Mouse (Mus musculus): Measurements from ENCODE around the gene 5031439G07Rik.
A peak's percentile ranks its signal among the peaks of the same experiment; 100 is the strongest.
"Not testable (repeated sequence)": the region's sequence is repeated elsewhere in the genome, so short reads cannot be mapped to it uniquely, and the experiment has no call there.

5031439G07Rik gene

DNA sequence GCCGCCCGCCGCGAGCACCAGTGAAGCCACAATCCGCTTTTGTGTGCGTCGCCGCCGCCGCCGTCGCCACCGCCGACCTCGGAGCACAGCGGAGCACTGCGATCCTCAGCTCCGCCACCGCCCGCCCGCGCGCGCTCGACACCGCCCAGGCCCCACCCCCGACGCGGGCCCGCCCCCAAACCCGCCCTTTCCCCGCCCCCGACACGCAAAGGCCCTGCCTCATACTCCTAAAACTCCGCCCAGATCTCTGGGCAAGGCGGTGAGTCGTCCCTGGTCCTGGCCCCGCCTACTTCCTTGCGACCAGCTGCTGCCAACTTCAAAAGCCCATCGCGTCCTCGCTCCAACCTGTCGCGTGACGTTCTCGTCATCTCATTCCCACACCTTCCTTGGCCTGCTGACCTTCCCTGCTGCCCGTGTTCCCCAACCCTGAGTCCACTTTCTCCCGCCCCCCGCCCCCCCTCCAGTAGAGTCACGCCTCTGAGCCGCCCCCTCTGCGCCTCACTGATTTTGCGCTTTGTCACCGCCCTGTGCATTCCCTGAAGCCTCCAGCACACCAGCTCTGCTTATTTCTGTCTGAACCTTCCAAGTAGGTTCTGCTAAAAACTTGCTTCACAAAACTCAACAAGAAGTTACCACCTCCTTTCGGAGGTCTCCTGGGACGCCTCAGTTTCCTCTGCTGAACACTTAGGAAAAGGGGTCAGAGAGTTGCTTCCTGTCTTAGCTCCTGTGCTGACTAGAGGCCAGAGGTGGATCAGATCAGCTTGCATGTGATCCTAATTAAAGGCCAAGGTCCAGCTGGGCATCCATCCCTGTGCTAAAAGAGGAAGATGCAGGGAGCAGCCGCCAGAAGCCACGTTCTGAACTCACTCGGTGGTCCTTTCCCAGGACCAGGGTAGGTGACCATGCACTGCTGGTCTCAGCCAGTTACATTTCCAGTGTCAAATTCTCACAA is at the start of gene 5031439G07Rik:
5031439G07Rik (minus strand) TSS at position 678 of the 952 bp plus-strand sequence.
- peak; percentile 62 for DNase-seq (ENCODE audit: low spot score)

DNA sequence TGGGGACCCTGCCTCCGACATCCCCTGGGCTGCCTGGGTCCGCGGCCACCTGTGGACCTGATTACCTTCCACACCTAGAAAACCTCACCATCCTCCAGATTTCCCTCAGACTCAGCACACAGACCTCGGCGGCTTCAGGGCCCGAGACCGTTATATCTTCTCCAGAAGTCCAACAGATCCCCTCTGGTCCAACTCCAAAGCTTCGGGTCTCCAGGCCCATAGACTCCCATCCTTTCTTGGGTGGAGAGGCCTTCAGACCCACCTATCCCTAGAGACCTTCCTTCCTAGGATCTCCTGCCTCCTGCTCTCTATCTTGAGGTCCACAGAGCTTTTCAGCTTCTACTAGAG is 49.0 kb upstream of the 5031439G07Rik start:
- DNase-seq (ENCODE audit: low spot score) = no peak

DNA sequence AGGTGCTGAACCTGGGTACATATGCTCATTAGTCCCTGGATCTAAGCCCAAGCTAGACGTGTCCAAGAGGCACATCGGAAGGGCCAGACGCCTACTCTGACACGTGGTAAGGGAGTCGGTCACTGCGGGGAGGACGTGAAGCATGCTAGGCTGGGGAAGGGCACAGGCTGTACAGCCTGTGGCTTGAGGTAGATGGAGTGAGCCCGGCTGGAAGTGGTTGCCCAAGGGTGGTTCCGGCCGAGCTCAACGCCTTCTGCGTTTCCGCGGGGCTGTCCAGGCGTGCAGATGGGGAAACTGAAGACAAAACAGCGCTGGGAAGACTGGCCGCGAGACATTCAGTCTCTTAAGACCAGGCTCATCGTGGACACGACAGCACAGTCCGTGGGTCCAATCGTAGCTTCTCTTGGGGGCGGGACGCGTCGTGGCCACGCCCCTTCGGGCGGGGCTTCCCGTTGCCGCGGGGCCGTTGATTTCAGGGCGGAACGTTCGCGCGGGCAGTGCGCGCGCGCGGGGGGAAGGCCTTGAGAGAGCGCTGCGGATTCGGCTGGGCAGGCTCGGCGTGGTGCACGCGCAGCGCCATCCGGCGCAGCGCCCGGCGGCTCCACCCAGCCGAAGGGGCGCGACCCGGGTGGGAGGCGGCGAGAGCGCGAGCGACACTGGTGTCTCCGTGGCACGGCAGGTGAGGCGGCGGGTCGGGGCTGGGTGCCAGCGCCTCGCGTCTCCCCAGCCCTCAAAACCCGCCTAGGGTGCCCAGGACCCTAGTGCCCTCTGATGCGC is 48.4 kb upstream of the 5031439G07Rik start:
- peak; percentile 95 for DNase-seq (ENCODE audit: low spot score)

DNA sequence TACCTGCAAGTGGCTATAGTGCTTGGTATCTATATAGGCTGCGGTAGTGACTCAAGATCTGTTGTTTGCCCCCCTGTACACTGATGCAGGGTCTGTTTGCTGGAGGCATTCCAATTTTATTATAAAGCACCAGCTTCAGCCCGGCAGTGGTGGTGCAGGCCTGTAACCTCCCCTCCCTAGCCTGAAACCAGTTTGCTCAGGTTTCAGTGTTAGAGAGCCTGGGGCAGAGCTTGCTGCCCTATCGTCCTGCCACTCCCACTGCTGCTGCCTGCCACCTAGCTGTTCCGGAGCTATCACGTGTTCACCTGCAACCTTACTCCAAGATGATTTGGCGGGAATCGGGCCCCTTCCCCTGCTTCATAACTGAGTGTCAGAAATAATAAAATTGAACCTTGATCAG is 45.6 kb upstream of the 5031439G07Rik start:
- not testable (repeated sequence) for DNase-seq (ENCODE audit: low spot score)

DNA sequence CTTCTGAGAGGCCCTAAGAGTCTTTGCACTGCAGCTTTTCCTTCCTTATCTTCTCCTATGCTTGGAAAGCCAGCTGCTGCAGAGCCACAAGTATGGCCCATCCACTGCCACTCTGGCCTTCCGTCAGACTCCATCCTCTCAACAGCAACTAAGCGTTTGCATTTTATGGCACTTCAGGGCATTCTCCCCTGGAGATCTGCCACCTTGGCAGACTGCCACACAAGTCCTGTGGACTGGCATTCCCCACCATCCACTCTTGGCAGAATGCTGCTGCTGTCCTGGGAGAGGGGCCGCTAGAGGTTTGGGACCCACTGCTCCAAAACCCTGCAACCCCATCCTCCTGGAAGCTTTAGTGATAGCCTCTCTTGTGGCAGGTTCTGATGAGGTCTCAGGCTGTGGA is 43.5 kb upstream of the 5031439G07Rik start:
- no peak for DNase-seq (ENCODE audit: low spot score)

DNA sequence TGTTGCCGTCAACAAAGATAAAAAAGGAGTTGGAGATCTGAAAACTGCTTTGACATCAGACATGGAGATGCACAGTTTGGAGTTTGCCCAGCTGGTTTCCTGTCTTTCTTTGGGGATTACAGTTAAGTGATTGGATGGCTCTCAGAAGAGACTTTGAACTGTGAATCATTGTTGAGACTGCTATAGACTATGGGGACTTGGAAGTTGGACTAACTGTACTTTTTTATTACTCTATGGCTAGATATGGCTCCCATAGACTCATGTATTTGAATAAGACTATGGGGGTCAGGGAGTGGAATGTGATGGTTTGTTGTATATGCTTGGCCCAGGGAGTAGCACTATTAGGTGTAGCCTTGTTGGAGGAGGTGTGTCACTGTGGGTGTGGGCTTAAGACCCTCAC is 42.3 kb upstream of the 5031439G07Rik start:
- DNase-seq (ENCODE audit: low spot score) = not testable (repeated sequence)

DNA sequence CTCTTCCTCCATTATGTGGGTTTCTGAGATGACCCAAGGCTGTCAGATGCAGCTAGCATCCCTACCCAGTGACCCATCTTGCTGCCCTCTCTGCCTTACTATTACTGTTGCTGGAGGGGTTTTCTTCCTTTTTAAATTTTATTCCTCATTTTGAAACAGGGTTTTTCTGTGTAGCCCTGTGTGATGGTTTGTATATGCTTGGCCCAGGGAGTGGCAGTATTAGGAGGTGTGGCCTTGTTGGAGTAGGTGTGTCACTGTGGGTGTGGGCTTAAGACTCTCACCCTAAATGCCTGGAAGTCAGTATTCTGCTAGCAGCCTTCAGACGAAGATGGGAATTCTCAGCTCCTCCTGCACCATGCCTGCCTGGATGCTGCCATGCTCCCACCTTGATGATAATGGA is 40.3 kb upstream of the 5031439G07Rik start, which contains the start of gene Fam118a:
Fam118a (plus strand) TSS at position 301 of the 400 bp plus-strand sequence.
- DNase-seq (ENCODE audit: low spot score) = not testable (repeated sequence)

DNA sequence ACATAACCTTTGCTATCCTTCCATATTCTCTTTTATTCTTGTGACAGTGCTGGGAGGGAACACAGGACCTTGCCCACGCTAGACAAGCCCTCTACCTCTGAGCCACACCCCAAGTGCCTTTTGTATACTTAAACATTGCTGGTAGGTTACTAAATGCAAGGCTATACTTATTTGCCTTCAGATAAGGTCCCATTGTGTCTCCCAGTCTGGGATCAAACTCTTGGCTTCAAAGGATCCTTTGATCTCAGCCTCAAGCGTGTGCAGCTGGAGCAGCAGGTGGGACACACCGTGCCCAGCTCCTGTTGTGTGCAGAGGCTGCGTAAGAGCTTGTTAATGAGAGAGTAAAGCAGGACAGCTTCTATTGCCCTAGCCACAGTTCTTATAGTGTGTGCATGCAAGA is 39.4 kb upstream of the 5031439G07Rik start:
- DNase-seq (ENCODE audit: low spot score) = no peak

DNA sequence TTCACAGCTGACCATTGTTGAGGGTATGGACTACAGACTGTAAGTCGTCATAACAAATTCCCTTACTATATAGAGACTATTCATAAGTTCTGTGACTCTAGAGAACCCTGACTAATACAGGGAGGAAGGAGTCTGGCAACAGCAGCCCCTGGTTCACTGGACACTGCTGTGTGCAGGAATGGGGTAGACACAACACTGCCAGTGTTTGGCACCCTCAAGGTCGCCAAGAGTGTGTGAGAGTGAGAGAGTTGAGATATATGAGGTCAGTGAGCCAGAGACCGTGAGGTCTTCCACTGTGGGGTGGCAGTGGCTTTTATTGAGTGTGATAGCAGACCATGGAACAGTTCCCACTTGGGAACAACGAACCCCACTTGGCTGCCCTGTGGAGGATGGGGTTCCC is 37.8 kb upstream of the 5031439G07Rik start:
- DNase-seq (ENCODE audit: low spot score) = no peak

DNA sequence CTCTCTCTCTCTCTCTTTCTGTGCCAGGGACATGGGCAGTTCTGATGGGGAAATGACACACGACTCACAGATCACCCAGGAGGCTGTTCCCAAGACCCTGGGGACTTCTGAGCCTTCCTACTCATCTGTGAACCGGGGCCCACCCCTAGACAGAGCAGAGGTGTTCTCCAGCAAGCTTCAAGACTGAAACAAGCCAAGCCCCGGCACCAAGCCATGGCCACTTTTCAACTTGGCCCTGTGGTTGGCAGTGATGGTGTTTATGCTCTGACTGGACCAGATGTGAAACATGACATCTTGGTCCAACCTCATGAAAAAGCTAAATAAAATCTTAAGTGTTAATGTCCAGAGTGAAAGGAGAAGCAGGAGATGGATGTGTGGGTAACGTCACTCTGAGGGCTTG is 33.9 kb upstream of the 5031439G07Rik start:
- DNase-seq (ENCODE audit: low spot score) = no peak

DNA sequence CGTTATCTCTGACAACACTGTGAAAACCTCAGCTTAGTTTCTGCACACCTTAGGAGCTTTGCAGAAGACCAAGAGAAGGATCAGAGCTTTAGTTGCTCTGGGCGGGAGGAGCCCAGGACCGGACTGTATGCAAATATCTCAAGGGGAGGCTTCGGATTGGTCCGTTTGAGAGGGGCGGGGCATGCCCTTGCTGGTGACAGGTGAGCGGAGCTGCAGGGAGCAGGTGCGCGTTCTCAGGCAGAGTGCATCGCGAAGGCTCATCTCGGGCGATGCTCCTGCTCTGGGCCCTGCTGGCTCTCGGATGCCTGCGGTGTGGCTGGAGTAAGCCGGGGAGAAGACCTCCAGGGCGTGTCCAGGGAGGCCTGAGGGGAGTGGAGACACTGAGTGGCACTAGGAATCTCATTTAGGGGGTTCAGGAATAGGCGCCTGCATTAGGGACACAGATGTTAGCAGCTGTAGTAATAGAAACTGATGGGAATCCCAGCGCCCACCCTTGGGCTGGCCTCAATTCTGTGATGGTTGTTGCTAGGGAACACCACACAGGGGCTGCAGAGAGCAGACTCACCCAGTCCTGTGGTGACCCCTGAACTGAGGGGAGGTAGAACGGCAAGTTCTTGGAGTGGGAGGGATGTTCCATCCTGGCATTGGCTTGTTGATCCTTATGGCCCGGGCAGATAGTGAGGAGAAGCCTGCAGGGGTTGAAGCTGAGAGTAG is 28.8 kb upstream of the 5031439G07Rik start, which contains the start of gene Upk3a:
Upk3a (plus strand) TSS at position 191 of the 714 bp plus-strand sequence.
- DNase-seq (ENCODE audit: low spot score) = no peak

DNA sequence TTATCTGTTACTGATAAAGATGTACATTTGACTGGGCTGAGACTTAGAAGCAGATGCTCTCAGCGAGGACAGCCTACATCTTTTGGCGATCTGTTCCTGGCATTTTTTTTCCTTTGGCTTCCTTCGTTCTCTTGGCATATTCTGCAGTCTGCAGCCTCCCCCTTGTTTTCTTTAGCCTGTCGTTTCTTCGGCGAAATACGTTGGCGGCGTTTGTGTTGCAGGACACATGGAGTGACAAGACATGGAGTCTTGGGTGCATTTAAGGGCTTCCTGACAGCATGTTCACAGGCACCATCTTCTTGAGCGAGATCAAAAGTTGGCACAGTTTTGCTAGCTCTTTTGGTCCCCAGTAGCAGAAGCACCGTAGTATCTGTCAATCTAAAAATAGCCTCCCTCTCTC is 27.4 kb upstream of the 5031439G07Rik start:
- DNase-seq (ENCODE audit: low spot score) = no peak

DNA sequence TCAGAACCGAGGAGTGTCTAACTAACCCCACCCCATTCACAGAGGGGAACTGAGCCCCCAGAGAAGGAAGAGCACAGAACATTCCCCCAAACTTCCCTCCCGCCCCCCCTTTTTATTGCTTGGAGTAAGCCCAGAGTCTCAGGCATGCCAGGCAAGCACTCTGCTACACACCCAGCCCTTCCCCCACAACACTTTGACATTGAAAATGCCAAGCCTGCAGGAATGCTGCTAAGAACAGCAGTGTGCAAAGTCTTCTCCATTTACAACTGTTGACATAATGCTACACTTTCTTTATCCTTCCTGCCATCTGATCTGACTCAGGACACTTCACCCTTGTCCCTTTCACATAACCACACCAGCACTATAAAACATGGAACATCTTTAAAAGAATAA is 24.3 kb upstream of the 5031439G07Rik start:
- no peak for DNase-seq (ENCODE audit: low spot score)

DNA sequence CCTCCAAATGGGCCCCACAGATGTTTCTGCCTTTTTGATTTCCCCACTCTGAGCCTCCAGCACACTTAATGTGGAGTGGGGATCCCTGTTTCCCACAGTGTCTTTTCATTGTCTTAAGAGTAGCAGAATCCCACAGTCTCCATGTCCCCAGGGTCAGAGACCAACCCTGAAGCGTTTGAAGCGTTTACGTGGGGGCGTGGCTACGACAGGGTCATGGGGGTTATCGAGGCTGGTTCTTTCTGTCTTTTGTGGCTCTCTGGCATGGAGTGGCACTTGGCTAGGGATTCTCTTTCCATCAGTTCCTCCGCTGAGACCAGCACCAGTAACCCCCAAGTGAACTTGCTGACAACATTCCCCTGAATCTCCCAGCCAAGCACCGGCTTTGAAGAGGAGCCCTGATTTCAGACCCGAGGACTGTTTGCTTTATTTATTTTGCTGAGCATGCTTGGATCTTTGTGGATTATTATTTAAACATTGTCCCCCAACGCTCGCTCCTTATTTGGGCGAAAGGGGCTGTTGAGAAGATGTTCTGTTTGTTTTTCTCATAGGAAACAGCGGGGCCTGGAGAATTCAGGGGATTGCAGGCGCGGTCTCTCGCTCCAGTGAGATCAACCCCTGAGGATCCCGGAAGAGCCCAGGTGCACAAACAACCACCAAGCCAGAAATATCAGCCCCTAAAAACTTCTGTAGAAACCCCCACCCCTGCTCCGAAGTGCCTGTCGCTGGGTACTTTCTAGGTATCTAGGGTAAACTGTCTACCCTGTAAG is 23.7 kb upstream of the 5031439G07Rik start:
- no peak for DNase-seq (ENCODE audit: low spot score)

DNA sequence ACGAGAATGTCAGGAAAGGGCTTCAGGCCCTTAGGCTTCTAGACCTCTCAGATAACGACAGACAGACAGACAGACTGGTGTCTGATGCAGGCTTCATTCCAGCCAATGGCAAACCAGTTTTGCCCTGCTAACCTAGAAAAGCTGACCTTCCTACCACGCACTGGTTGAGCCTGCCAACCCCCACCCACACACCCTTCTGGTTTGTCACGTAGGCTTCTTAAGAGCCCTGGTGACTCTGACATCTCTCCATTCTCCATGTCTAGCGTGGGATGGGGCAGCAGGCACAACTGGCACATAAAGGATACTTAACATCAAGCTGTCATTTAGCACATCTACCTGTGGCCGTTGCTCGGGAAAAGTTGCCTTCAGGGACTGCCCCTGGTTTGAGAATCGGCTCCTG is 21.3 kb upstream of the 5031439G07Rik start:
- DNase-seq (ENCODE audit: low spot score) = no peak

DNA sequence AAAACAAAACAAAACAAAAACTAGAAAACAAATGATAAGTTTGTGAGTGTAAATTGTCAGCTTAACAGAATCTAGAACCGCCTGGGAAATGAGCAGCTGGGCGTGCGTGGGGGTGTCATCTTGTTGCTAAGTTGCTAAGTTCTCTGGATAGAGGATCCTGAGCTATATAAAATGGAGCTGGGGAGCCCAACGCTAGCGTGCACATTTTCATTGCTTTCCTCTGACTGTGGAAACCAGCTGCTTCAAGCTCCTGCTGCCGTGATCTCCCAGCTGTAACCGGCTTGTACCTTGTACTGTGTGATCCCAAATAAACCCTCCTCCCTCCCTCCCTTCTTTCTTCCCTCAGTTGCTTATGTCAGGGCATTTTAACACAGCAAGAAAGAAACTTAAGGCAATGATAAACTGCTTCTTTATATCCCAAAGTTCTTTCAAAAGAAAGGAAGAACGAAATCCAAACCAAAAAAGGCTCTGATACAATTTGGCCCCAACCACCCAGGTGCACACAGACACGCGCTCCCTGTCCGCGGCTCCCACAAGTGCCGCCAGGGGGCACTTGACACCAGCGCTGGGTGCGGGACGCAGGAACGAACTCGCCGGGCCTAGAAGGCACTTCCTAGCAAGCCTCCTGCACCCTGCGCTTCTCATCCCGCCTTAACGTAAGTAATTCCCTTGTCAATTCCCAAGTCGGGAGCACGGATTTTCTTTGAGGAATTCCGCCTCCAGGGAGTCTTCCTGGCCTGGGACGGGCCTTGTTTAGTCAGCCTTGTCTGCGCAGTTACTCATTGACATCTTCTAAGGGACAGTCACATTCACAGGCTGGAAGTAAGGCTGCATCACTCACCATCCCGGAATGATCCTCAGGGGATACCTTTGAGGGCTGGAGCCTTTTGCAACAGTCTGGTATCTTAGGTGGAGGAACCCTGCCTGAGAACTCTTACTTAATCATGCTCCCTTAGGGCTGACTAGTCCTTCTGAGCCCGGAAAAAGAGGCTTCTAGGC is 12.9 kb upstream of the 5031439G07Rik start:
- peak; percentile 63 for DNase-seq (ENCODE audit: low spot score)

DNA sequence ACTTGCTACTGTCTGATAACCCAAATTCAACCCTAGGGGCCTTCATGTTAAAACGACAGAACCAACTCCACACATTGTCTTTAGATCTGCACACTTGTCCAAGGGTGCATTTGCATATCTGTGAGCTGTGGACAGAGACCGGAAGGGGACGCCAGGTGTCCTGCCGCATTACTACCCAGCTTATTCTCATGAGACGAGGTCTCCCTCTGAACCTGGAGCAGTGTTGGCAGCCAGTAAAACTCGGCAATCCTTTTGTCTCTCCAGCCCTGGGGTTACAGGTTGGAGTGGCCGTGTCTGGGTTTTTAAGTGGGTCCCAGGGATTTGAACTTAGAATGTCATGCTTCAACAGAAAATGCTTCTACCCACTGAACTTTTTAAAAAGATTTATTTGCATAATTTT is 11.6 kb upstream of the 5031439G07Rik start:
- no peak for DNase-seq (ENCODE audit: low spot score)

DNA sequence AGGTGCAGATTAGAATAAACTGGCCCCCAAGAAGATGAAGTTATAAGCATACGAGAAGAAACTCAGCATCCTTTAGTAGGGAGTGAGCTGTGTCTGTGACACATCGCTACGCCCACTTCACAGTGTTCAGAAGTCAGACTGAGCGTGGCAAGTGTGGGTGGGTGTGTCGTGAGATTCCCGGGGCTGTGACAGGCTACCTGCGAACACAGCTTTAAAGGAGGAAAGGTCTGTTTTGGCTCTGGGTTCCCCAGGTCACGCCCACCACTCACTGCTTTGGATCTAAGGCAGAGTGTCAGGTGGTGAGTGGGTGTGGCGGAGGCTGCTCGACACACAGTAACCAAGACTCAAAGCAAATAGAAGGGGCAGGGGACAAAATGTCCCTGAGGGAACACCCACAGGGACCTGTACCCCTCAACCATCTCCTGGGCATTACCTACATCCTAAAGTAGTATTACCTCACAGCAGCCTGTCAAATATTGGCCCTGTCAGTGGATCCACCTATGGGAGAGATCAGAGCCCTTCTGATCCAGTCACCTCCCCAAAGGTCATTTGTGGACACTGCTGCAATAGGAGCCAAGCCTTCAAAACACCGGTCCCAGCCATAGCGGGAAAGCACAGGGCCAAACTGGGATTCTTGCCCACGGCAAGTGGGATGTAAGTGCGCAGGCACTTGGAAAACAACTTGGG is 9.6 kb upstream of the 5031439G07Rik start:
- DNase-seq (ENCODE audit: low spot score) = no peak

DNA sequence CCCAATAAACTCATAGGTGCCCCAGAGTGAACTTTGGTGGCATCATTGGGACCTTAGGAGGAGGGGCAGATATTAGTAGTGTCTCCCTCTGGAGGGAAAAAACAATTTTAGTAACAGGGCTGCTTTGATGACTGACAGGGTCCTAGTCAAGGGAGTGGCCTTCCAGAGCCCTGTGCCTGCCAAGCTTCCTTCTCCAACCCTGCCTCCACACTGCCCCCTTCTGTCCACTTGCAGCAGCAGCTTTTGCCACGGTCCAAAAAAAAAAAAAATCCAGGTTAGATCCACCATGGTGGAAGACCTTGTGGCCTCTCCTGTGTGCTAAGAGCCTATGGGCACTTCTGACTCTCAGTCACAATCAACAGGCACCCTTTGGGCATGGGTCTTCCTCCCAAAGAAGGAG is 7.6 kb upstream of the 5031439G07Rik start:
- no peak for DNase-seq (ENCODE audit: low spot score)

DNA sequence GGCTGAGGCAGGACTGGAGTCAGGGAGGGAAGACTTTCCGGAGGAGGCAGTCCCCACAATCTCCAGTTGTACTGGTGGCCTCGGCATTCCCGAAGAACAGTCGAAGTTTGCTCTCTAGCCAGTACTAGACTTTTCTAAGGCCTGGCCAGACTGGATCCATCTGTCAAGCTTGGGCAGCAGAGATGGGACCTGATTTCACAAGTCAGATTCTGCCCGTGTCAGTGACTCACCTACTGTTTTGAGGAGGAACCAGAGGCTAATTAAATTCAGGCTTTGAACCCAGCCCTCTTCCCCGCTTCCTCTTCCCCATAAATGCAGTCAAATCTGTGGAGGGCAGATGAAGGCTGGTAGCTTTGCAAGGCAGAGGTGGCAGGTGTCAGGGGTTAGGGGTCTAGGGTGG is 6.7 kb upstream of the 5031439G07Rik start:
- no peak for DNase-seq (ENCODE audit: low spot score)

Measured in ovary, postnatal 10 days (tissue).